Mouse (Mus musculus) thymus, postnatal 36 days (tissue): ENCODE measurements around the gene Smdt1.

Experiments used
- DNase-seq, 2 experiments: peaks; one replicate each; pipeline ENCODE4 v3.0.0; 2022; ENCODE audit warnings: mixed read lengths in 2 of 2

Smdt1 gene

GRCm38 (mm10) chr15:82338593-82339112, at the start of gene Smdt1, which contains the start of the genes Naga and Pheta2:
Smdt1 (plus strand) TSS chr15:82338959.
Naga (minus strand) TSS chr15:82338925.
Pheta2 (plus strand) TSS chr15:82338942.
- peak; percentile 96 for DNase-seq

GRCm38 (mm10) chr15:82290252-82290651, 48.5 kb upstream of the Smdt1 start:
- DNase-seq: no peak

GRCm38 (mm10) chr15:82292851-82293250, 45.9 kb upstream of the Smdt1 start:
- no peak for DNase-seq

GRCm38 (mm10) chr15:82293271-82293711, 45.5 kb upstream of the Smdt1 start:
- no peak for DNase-seq

- DNase-seq: no peak
Measured at GRCm38 (mm10) chr15:82294059-82294458, 44.7 kb upstream of the Smdt1 start.

GRCm38 (mm10) chr15:82298764-82299561, 39.8 kb upstream of the Smdt1 start, which contains the start of gene Wbp2nl:
Wbp2nl (plus strand) TSS chr15:82298954.
- no peak for DNase-seq

GRCm38 (mm10) chr15:82307107-82307506, 31.7 kb upstream of the Smdt1 start:
- no peak for DNase-seq

- DNase-seq: no peak
Measured at GRCm38 (mm10) chr15:82308416-82308815, 30.3 kb upstream of the Smdt1 start.

- no peak for DNase-seq
Measured at GRCm38 (mm10) chr15:82317839-82318238, 20.9 kb upstream of the Smdt1 start.

GRCm38 (mm10) chr15:82319613-82320012, 19.1 kb upstream of the Smdt1 start:
- DNase-seq: no peak

GRCm38 (mm10) chr15:82322195-82322594, 16.6 kb upstream of the Smdt1 start:
- DNase-seq: no peak

- no peak for DNase-seq
Measured at GRCm38 (mm10) chr15:82325382-82325781, 13.4 kb upstream of the Smdt1 start.

GRCm38 (mm10) chr15:82335194-82335593, 3.6 kb upstream of the Smdt1 start:
- DNase-seq: no peak

- DNase-seq: no peak
Measured at GRCm38 (mm10) chr15:82336629-82337028, 2.1 kb upstream of the Smdt1 start.

GRCm38 (mm10) chr15:82337875-82338274, 884 bp upstream of the Smdt1 start:
- no peak for DNase-seq

GRCm38 (mm10) chr15:82339150-82339549, 391 bp downstream of the Smdt1 start:
- DNase-seq: peak in 1 of 2 experiments; percentile 22

GRCm38 (mm10) chr15:82339634-82340254, 985 bp downstream of the Smdt1 start:
- no peak for DNase-seq

GRCm38 (mm10) chr15:82340414-82341035, 1.8 kb downstream of the Smdt1 start:
- DNase-seq: no peak

GRCm38 (mm10) chr15:82341036-82341501, 2.3 kb downstream of the Smdt1 start:
- DNase-seq: peak in 1 of 2 experiments; percentile 51

GRCm38 (mm10) chr15:82341675-82342542, 3.1 kb downstream of the Smdt1 start:
- no peak for DNase-seq

- no peak for DNase-seq
Measured at GRCm38 (mm10) chr15:82342543-82342935, 3.8 kb downstream of the Smdt1 start.
